Mouse (Mus musculus): ENCODE data around the gene Map2k2. TPM values are rescaled to one million over a fixed set of nuclear protein-coding genes. Genes with fewer than 3 reads are reported as not detected.

Map2k2 gene
- polyA plus RNA-seq, 1 experiment from 2014 or later = 207 TPM

GRCm38 (mm10) chr10:81138131-81138782 is 32.5 kb downstream of the Map2k2 start:
- Histone ChIP-seq H3K27ac (ENCODE audit: low read depth, low read length) (peak overlapping the region; percentile 88), H3K9ac (ENCODE audit: low read depth, low read length) (peak overlapping the region; percentile 89), H3K27me3 (replicated peaks; ENCODE audit: control insufficient read depth, insufficient read depth, low read length) (peaks cover 5% of the 10 kb centered on the region), H3K4me3 (ENCODE audit: low read depth, low read length) (peak overlapping the region; percentile 97), H3K4me2 (peak overlapping the region; percentile 99), H3K9me3 (ENCODE audit: control insufficient read depth, low read length) (no peaks in the 10 kb centered on the region), H3K4me1 (replicated peaks; ENCODE audit: control insufficient read depth, insufficient read depth, low read length) (peaks cover 62% of the 10 kb centered on the region), H3K36me3 (ENCODE audit: control insufficient read depth, insufficient read depth, low read length) (peaks cover under 1% of the 10 kb centered on the region; the same call in 1 of the 2 replicates)
- ATAC-seq (replicated peaks; ENCODE audit: low FRiP score) = no peak
- DNase-seq (ENCODE audit: low spot score) = no peak
- under 1% methylated on average over 24 of the region's 24 CpGs for WGBS

- 51% methylated on average over 11 of the region's 11 CpGs for WGBS
- DNase-seq (ENCODE audit: low spot score) = no peak
- peak overlapping the region; percentile 89 for H3K9ac ChIP-seq (ENCODE audit: low read depth, low read length)
- H3K27ac ChIP-seq (ENCODE audit: low read depth, low read length) = peak overlapping the region; percentile 88; the same call in 1 of the 2 replicates
- no peak for ATAC-seq (replicated peaks; ENCODE audit: low FRiP score)
- H3K4me2 ChIP-seq = peak overlapping the region; percentile 99
- H3K36me3 ChIP-seq (ENCODE audit: control insufficient read depth, insufficient read depth, low read length) = peaks cover 8% of the 10 kb centered on the region
- peak overlapping the region; percentile 97 for H3K4me3 ChIP-seq (ENCODE audit: low read depth, low read length)
- H3K4me1 ChIP-seq (replicated peaks; ENCODE audit: control insufficient read depth, insufficient read depth, low read length) = peaks cover 60% of the 10 kb centered on the region
- no peaks in the 10 kb centered on the region for H3K9me3 ChIP-seq (ENCODE audit: control insufficient read depth, low read length)
- H3K27me3 ChIP-seq (replicated peaks; ENCODE audit: control insufficient read depth, insufficient read depth, low read length) = peaks cover 3% of the 10 kb centered on the region
Measured at GRCm38 (mm10) chr10:81138821-81139528, 33.3 kb downstream of the Map2k2 start.

DNA sequence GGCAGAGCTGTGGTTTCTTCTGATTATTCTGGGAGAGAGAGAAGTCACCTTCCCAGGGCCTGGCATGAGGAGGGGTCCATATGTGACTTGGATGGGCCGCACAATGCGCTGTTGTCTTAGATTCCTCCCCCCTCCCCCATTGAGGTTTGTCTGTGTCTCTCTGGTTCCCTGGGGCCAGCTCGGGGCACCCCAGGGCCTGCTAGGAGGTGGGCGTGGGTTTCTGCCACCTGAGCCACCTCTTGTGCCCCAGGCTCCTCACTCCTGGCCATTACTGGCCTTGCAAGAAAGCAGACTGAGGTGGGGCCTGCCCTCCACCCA is 33.8 kb downstream of the Map2k2 start:
- H3K27ac ChIP-seq (ENCODE audit: low read depth, low read length) = no peak overlapping the region
- H3K4me1 ChIP-seq (replicated peaks; ENCODE audit: control insufficient read depth, insufficient read depth, low read length) = peaks cover 56% of the 10 kb centered on the region
- H3K4me2 ChIP-seq = peak overlapping the region; percentile 99
- H3K4me3 ChIP-seq (ENCODE audit: low read depth, low read length) = peak overlapping the region; percentile 97
- H3K9ac ChIP-seq (ENCODE audit: low read depth, low read length) = peak overlapping the region; percentile 89
- no peak for DNase-seq (ENCODE audit: low spot score)
- H3K9me3 ChIP-seq (ENCODE audit: control insufficient read depth, low read length) = no peaks in the 10 kb centered on the region
- ATAC-seq (replicated peaks; ENCODE audit: low FRiP score) = no peak
- H3K36me3 ChIP-seq (ENCODE audit: control insufficient read depth, insufficient read depth, low read length) = peaks cover 13% of the 10 kb centered on the region
- 61% methylated on average over 4 of the region's 4 CpGs for WGBS
- H3K27me3 ChIP-seq (replicated peaks; ENCODE audit: control insufficient read depth, insufficient read depth, low read length) = no peaks in the 10 kb centered on the region

- Histone ChIP-seq H3K27me3 (replicated peaks; ENCODE audit: control insufficient read depth, insufficient read depth, low read length) (no peaks in the 10 kb centered on the region), H3K4me1 (replicated peaks; ENCODE audit: control insufficient read depth, insufficient read depth, low read length) (peaks cover 51% of the 10 kb centered on the region), H3K27ac (ENCODE audit: low read depth, low read length) (peak overlapping the region; percentile 32; the same call in 1 of the 2 replicates), H3K4me3 (ENCODE audit: low read depth, low read length) (peak overlapping the region; percentile 97), H3K9ac (ENCODE audit: low read depth, low read length) (peak overlapping the region; percentile 89), H3K4me2 (peak overlapping the region; percentile 99), H3K36me3 (ENCODE audit: control insufficient read depth, insufficient read depth, low read length) (peaks cover 18% of the 10 kb centered on the region), H3K9me3 (ENCODE audit: control insufficient read depth, low read length) (no peaks in the 10 kb centered on the region)
- no peak for ATAC-seq (replicated peaks; ENCODE audit: low FRiP score)
- no peak for DNase-seq (ENCODE audit: low spot score)
- WGBS = 38% methylated on average over 8 of the region's 8 CpGs
Measured at GRCm38 (mm10) chr10:81140005-81140404, 34.3 kb downstream of the Map2k2 start.

- Histone ChIP-seq H3K27me3 (replicated peaks; ENCODE audit: control insufficient read depth, insufficient read depth, low read length) (no peaks in the 10 kb centered on the region), H3K27ac (ENCODE audit: low read depth, low read length) (peak overlapping the region; percentile 42; the same call in 1 of the 2 replicates), H3K4me2 (peak overlapping the region; percentile 99), H3K4me3 (ENCODE audit: low read depth, low read length) (peak overlapping the region; percentile 97), H3K9me3 (ENCODE audit: control insufficient read depth, low read length) (no peaks in the 10 kb centered on the region), H3K4me1 (replicated peaks; ENCODE audit: control insufficient read depth, insufficient read depth, low read length) (peaks cover 44% of the 10 kb centered on the region), H3K36me3 (ENCODE audit: control insufficient read depth, insufficient read depth, low read length) (peaks cover 27% of the 10 kb centered on the region), H3K9ac (ENCODE audit: low read depth, low read length) (peak overlapping the region; percentile 89)
- no peak for ATAC-seq (replicated peaks; ENCODE audit: low FRiP score)
- 52% methylated on average over 10 of the region's 10 CpGs for WGBS
- no peak for DNase-seq (ENCODE audit: low spot score)
Measured at GRCm38 (mm10) chr10:81140717-81141454, 35.2 kb downstream of the Map2k2 start.

DNA sequence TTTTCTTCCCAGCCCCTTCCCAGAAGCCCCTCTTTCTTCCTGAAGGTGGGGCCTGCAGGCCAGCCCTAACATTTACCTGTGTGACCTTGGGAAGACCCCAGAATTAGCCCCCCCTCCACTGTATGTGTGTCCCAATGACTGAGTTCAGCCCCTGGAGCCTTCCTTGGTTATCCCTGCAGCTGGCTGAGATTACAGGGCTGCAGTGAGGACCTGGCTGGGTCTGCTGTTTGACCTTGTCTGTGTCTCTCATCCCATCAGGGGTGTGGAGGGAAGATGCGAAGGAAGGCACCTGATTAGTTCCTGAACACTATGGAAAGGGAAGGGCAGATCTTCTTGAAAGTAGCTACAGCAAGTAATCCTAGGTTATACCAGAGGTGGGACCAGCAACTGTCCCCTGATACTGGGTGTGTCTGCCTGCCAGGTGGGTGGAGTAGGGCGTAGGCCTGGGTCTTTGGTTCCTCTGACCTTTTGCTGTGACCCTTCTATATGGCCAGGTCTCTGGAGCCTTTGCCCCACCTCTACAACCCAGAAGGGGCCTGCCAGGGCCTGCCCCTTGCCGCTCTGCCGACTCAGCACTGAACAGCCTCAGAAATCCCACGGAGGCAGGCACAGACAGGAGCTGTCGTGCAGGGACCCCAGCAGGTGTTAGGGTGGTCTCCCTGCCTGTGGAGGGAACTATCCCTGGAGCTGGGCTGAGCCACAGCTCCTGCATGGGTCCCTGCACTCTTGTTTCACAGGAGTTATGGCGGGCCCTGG is 35.9 kb downstream of the Map2k2 start:
- peak overlapping the region; percentile 97; the same call in 1 of the 2 replicates for H3K4me3 ChIP-seq (ENCODE audit: low read depth, low read length)
- peak overlapping the region; percentile 89; the same call in 1 of the 2 replicates for H3K9ac ChIP-seq (ENCODE audit: low read depth, low read length)
- H3K4me1 ChIP-seq (replicated peaks; ENCODE audit: control insufficient read depth, insufficient read depth, low read length) = peaks cover 44% of the 10 kb centered on the region
- no peak for ATAC-seq (replicated peaks; ENCODE audit: low FRiP score)
- peak overlapping the region; percentile 99 for H3K4me2 ChIP-seq
- no peaks in the 10 kb centered on the region for H3K27me3 ChIP-seq (replicated peaks; ENCODE audit: control insufficient read depth, insufficient read depth, low read length)
- H3K9me3 ChIP-seq (ENCODE audit: control insufficient read depth, low read length) = no peaks in the 10 kb centered on the region
- 74% methylated on average over 7 of the region's 7 CpGs for WGBS
- DNase-seq (ENCODE audit: low spot score) = no peak
- H3K36me3 ChIP-seq (ENCODE audit: control insufficient read depth, insufficient read depth, low read length) = peaks cover 34% of the 10 kb centered on the region
- 0 out of 2 replicates have a peak overlapping the region, but pooled peaks have one; percentile 3 for H3K27ac ChIP-seq (ENCODE audit: low read depth, low read length)

- DNase-seq (ENCODE audit: low spot score) (no peak), ATAC-seq (replicated peaks; ENCODE audit: low FRiP score) (no peak)
- Histone ChIP-seq H3K36me3 (ENCODE audit: control insufficient read depth, insufficient read depth, low read length) (peaks cover 44% of the 10 kb centered on the region), H3K4me3 (ENCODE audit: low read depth, low read length) (no peak overlapping the region), H3K27ac (ENCODE audit: low read depth, low read length) (no peak overlapping the region), H3K27me3 (replicated peaks; ENCODE audit: control insufficient read depth, insufficient read depth, low read length) (no peaks in the 10 kb centered on the region), H3K4me1 (replicated peaks; ENCODE audit: control insufficient read depth, insufficient read depth, low read length) (peaks cover 44% of the 10 kb centered on the region), H3K9me3 (ENCODE audit: control insufficient read depth, low read length) (no peaks in the 10 kb centered on the region), H3K9ac (ENCODE audit: low read depth, low read length) (no peak overlapping the region), H3K4me2 (0 out of 2 replicates have a peak overlapping the region, but pooled peaks have one; percentile 8)
- 78% methylated on average over 5 of the region's 5 CpGs for WGBS
Measured at GRCm38 (mm10) chr10:81142551-81142981, 36.9 kb downstream of the Map2k2 start.

GRCm38 (mm10) chr10:81143157-81143633 is 37.5 kb downstream of the Map2k2 start:
- H3K27ac ChIP-seq (ENCODE audit: low read depth, low read length) = no peak overlapping the region
- no peak for DNase-seq (ENCODE audit: low spot score)
- no peak for ATAC-seq (replicated peaks; ENCODE audit: low FRiP score)
- H3K9ac ChIP-seq (ENCODE audit: low read depth, low read length) = no peak overlapping the region
- H3K36me3 ChIP-seq (ENCODE audit: control insufficient read depth, insufficient read depth, low read length) = peaks cover 50% of the 10 kb centered on the region
- H3K4me3 ChIP-seq (ENCODE audit: low read depth, low read length) = no peak overlapping the region
- no peaks in the 10 kb centered on the region for H3K27me3 ChIP-seq (replicated peaks; ENCODE audit: control insufficient read depth, insufficient read depth, low read length)
- H3K9me3 ChIP-seq (ENCODE audit: control insufficient read depth, low read length) = no peaks in the 10 kb centered on the region
- peaks cover 44% of the 10 kb centered on the region for H3K4me1 ChIP-seq (replicated peaks; ENCODE audit: control insufficient read depth, insufficient read depth, low read length)
- 95% methylated on average over 7 of the region's 7 CpGs for WGBS
- no peak overlapping the region for H3K4me2 ChIP-seq

Data from liver, embryonic 11.5 days (tissue).